Mouse (Mus musculus) heart, embryonic 13.5 days (tissue): ENCODE measurements around the gene Cox17. TPM values are rescaled to one million over a fixed set of nuclear protein-coding genes. Genes with fewer than 3 reads are reported as not detected.
"Not testable (repeated sequence)": the region's sequence is repeated elsewhere in the genome, so short reads cannot be mapped to it uniquely, and the experiment has no call there.

Source experiments
- ATAC-seq: fragments of 200-750 bp; cut with Nextera tagmentation; 2 replicates; pipeline ENCODE4 v1.8.0; 2017; ENCODE audit warnings: moderate TSS enrichment; ENCODE audit not compliant: insufficient number of reproducible peaks, low FRiP score, low TSS enrichment; ENCODE audit errors: extremely low read depth
- H3K27ac ChIP-seq: fragments of 300-500 bp; sonication (generic); replicated peaks from 2 replicates; pipeline ENCODE4 v1.5.1; 2015; ENCODE audit warnings: moderate library complexity, mild to moderate bottlenecking, inconsistent platforms
- H3K27me3 ChIP-seq: fragments of 300-500 bp; sonication (generic); replicated peaks from 2 replicates; pipeline ENCODE4 v1.6.1; 2015; ENCODE audit warnings: mild to moderate bottlenecking, inconsistent platforms
- H3K36me3 ChIP-seq: fragments of 300-500 bp; sonication (generic); 2 replicates; pipeline ENCODE4 v1.6.1; 2015; ENCODE audit warnings: mild to moderate bottlenecking, inconsistent platforms
- H3K4me1 ChIP-seq: fragments of 300-500 bp; sonication (generic); 2 replicates; pipeline ENCODE4 v1.6.1; 2015; ENCODE audit warnings: inconsistent platforms
- H3K4me2 ChIP-seq: fragments of 300-500 bp; sonication (generic); 2 replicates; pipeline ENCODE4 v1.6.1; 2015; ENCODE audit warnings: inconsistent platforms, mild to moderate bottlenecking, moderate library complexity
- H3K4me3 ChIP-seq: fragments of 300-500 bp; sonication (generic); 2 replicates; pipeline ENCODE4 v1.5.1; 2015; ENCODE audit warnings: moderate library complexity, mild to moderate bottlenecking, inconsistent platforms
- H3K9ac ChIP-seq: fragments of 300-500 bp; sonication (generic); 2 replicates; pipeline ENCODE4 v1.6.1; 2015; ENCODE audit warnings: inconsistent platforms, mild to moderate bottlenecking, moderate library complexity
- H3K9me3 ChIP-seq: fragments of 300-500 bp; sonication (generic); 2 replicates; pipeline ENCODE4 v1.6.1; 2016; ENCODE audit warnings: inconsistent platforms
- WGBS: fragments of 180-500 bp; shearing (Covaris S2); methylation state at CpG from one replicate; pipeline ENCODE4 v1.1.7; 2015; ENCODE audit warnings: mixed read lengths; 5-methylcytosine and 5-hydroxymethylcytosine counted together
- polyA plus RNA-seq: library from polyadenylated mRNA; unstranded; fragments of >200 nt; fragmentation: Nextera tagmentation; extraction: Ambion mirVana; gene quantifications from 2 replicates; pipeline ENCODE4 v1.2.1, GENCODE M21; 2015

Gene Cox17
- polyA plus RNA-seq, 1 experiment from 2014 or later = 237 TPM

- 88% methylated on average over 15 of the region's 15 CpGs for WGBS
- Histone ChIP-seq H3K9me3 (peaks cover 1% of the 10 kb centered on the region; the same call in 1 of the 2 replicates), H3K4me2 (no peak overlapping the region), H3K36me3 (no peaks in the 10 kb centered on the region), H3K4me3 (no peak overlapping the region), H3K27me3 (no peaks in the 10 kb centered on the region), H3K4me1 (no peaks in the 10 kb centered on the region), H3K9ac (no peak overlapping the region), H3K27ac (no peak overlapping the region)
- no peak for ATAC-seq
These were observed 22.5 kb upstream of the Cox17 start for GRCm38 (mm10) chr16:38324311-38324710.

GRCm38 (mm10) chr16:38326778-38327397 lies 19.9 kb upstream of the Cox17 start:
- Histone ChIP-seq H3K27ac (no peak overlapping the region), H3K36me3 (no peaks in the 10 kb centered on the region), H3K4me1 (no peaks in the 10 kb centered on the region), H3K4me2 (no peak overlapping the region), H3K27me3 (no peaks in the 10 kb centered on the region), H3K9ac (no peak overlapping the region), H3K9me3 (peaks cover 2% of the 10 kb centered on the region; the same call in 1 of the 2 replicates), H3K4me3 (no peak overlapping the region)
- WGBS = 81% methylated on average over 11 of the region's 11 CpGs
- no peak for ATAC-seq

GRCm38 (mm10) chr16:38329340-38329739 lies 17.5 kb upstream of the Cox17 start:
- no peak overlapping the region for H3K4me2 ChIP-seq
- no peak for ATAC-seq
- H3K27ac ChIP-seq = no peak overlapping the region
- 82% methylated on average over 3 of the region's 3 CpGs for WGBS
- H3K4me3 ChIP-seq = no peak overlapping the region
- H3K4me1 ChIP-seq = no peaks in the 10 kb centered on the region
- no peaks in the 10 kb centered on the region for H3K36me3 ChIP-seq
- no peaks in the 10 kb centered on the region for H3K27me3 ChIP-seq
- H3K9me3 ChIP-seq = peaks cover 2% of the 10 kb centered on the region; the same call in 1 of the 2 replicates
- no peak overlapping the region for H3K9ac ChIP-seq

GRCm38 (mm10) chr16:38334431-38334830 lies 12.4 kb upstream of the Cox17 start:
- no peak for ATAC-seq
- Histone ChIP-seq H3K9me3 (peaks cover under 1% of the 10 kb centered on the region; the same call in 1 of the 2 replicates), H3K4me1 (no peaks in the 10 kb centered on the region), H3K4me3 (no peak overlapping the region), H3K27ac (no peak overlapping the region), H3K4me2 (no peak overlapping the region), H3K9ac (no peak overlapping the region), H3K36me3 (no peaks in the 10 kb centered on the region), H3K27me3 (no peaks in the 10 kb centered on the region)
- 42% methylated on average over 6 of the region's 6 CpGs for WGBS

GRCm38 (mm10) chr16:38338077-38338476 lies 8.7 kb upstream of the Cox17 start:
- H3K4me2 ChIP-seq, H3K4me3 ChIP-seq, ATAC-seq, H3K27ac ChIP-seq, H3K4me1 ChIP-seq, H3K27me3 ChIP-seq, H3K9me3 ChIP-seq, H3K9ac ChIP-seq, H3K36me3 ChIP-seq: not testable (repeated sequence)
- 83% methylated on average over 4 of the region's 4 CpGs for WGBS

DNA sequence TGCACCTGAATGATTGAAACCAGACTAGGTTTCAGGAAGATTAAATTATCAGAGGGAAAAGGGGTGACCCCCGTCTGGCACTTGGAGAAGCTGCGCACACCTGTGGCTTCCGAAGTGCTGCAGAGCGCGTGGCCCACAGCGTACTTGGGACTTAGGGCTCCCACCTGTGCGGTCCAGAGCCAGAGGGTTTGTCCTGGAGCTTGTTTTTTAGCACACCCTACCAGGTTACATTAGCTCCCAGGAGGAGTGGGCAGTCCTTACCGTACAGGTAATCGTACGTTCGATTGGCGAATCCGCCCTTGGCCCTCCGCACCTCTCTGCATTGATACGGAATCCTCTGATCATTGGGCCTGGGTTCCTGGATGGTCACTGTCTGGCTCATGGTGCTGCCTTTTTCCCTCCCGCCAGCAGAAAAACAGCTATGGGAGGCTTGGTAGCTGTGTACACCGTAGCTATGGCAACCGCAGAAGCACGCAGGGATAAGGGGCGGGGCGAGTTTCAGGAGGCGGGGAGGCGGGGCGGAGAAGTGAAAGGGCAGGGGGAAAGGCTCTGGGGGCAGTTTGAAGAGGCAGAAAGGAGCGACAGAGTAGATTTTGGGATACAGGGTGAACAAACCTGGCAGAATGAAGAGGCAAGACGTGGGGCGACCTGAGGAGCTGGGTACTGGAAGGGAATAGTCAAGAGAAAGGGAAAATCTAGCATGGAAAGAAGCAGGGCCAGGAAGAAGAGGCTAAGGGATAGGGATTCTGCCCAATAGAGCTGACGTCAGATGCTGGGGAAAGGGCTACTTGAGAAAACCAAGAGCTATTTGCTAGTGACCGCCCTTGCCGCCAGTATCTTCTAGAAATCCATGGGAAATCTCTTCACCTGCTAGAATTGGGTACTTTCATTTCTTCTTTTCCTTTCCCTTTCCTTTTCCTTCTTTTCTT lies 5.1 kb upstream of the Cox17 start, which contains the start of gene Maats1:
Gene Maats1, minus strand, starts transcription at position 748 of the 929 bp plus-strand sequence.
- Histone ChIP-seq H3K4me2 (peak within 1 kb of the TSS; percentile 78), H3K9me3 (0 out of 2 replicates have a peak, but pooled peaks cover 5% of the 10 kb centered on the region), H3K36me3 (no peaks in the 10 kb centered on the region), H3K9ac (peak within 1 kb of the TSS; percentile 73), H3K27me3 (no peaks in the 10 kb centered on the region), H3K4me1 (peaks cover 28% of the 10 kb centered on the region), H3K27ac (0 out of 2 replicates have a peak within 1 kb of the TSS, but pooled peaks have one; percentile 5), H3K4me3 (peak within 1 kb of the TSS; percentile 49)
- 11% methylated on average over 30 of the region's 30 CpGs for WGBS
- peak; percentile 73; the same call in 1 of the 2 replicates for ATAC-seq

GRCm38 (mm10) chr16:38344941-38345725 lies 1.7 kb upstream of the Cox17 start:
- WGBS = 58% methylated on average over 3 of the region's 3 CpGs
- Histone ChIP-seq H3K4me1 (peaks cover 54% of the 10 kb centered on the region), H3K36me3 (peaks cover 13% of the 10 kb centered on the region), H3K4me3 (no peak overlapping the region), H3K27ac (0 out of 2 replicates have a peak overlapping the region, but pooled peaks have one; percentile 10), H3K4me2 (peak overlapping the region; percentile 12; the same call in 1 of the 2 replicates), H3K9ac (peak overlapping the region; percentile 33; the same call in 1 of the 2 replicates), H3K27me3 (no peaks in the 10 kb centered on the region), H3K9me3 (0 out of 2 replicates have a peak, but pooled peaks cover 4% of the 10 kb centered on the region)
- no peak for ATAC-seq

- peaks cover 69% of the 10 kb centered on the region for H3K4me1 ChIP-seq
- peak overlapping the region; percentile 96 for H3K9ac ChIP-seq
- 49% methylated on average over 6 of the region's 6 CpGs for WGBS
- no peaks in the 10 kb centered on the region for H3K27me3 ChIP-seq
- peaks cover 35% of the 10 kb centered on the region for H3K36me3 ChIP-seq
- H3K4me2 ChIP-seq = peak overlapping the region; percentile 80
- ATAC-seq = no peak
- peak overlapping the region; percentile 84 for H3K4me3 ChIP-seq
- H3K27ac ChIP-seq = peak overlapping the region; percentile 95
- no peaks in the 10 kb centered on the region for H3K9me3 ChIP-seq
These were observed 797 bp downstream of the Cox17 start for GRCm38 (mm10) chr16:38347588-38347987.

DNA sequence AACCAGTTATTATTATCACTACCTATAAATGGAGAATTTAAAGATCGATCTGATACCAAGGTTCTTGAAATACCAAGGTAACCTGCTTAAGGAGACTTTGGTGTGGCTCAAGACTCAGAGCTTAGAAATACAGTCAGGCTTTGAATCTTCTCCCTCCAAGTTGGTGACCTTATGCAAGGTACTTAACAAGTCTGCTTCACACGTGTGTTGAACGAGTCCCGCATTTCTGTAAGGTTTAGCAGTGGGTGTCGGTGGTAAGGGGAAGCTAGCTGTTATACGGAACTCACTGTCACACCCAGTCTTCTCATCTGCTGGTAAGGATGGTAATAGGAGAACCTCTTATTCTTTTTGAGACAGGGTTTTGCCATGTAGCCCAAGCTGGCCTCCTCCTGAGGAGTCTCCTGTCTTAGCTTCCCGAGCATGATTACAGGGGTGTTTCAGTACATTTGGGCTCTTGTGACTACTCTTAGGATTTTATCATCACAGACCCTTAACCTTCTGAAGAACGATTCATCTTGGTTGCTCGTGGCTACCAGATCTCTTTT lies 1.5 kb downstream of the Cox17 start:
- 62% methylated on average over 9 of the region's 9 CpGs for WGBS
- Histone ChIP-seq H3K27me3 (no peaks in the 10 kb centered on the region), H3K4me1 (peaks cover 72% of the 10 kb centered on the region), H3K27ac (no peak overlapping the region), H3K4me2 (peak overlapping the region; percentile 80), H3K36me3 (peaks cover 35% of the 10 kb centered on the region), H3K9me3 (no peaks in the 10 kb centered on the region), H3K4me3 (peak overlapping the region; percentile 84), H3K9ac (peak overlapping the region; percentile 34)
- no peak for ATAC-seq

DNA sequence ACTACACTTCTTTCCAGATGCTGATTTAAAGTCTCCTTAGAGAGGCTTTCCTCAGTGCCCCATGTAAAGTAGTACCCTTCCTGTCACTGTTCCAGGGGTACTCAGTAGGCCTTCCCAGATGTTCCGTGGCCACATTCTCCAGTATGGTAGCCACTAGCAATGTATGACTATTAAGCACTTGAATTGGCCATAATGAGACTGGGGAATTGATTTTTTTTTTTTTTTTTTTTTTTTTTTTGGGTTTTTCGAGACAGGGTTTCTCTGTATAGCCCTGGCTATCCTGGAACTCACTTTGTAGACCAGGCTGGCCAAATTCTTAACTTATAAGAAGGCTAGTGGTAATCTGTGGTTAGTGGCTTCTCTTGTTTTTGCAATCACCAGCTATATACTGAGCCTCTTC lies 3.1 kb downstream of the Cox17 start:
- WGBS = 88% methylated on average over 2 of the region's 2 CpGs
- Histone ChIP-seq H3K4me3 (0 out of 2 replicates have a peak overlapping the region, but pooled peaks have one; percentile 13), H3K27ac (peak overlapping the region; percentile 89), H3K36me3 (peaks cover 44% of the 10 kb centered on the region), H3K9ac (0 out of 2 replicates have a peak overlapping the region, but pooled peaks have one; percentile 40), H3K27me3 (no peaks in the 10 kb centered on the region), H3K4me1 (peaks cover 82% of the 10 kb centered on the region), H3K4me2 (peak overlapping the region; percentile 44; the same call in 1 of the 2 replicates), H3K9me3 (no peaks in the 10 kb centered on the region)
- no peak for ATAC-seq
